ENCODE assay signal across 8 mouse cellular contexts in genomic region chr5:115235323-115235771, GRCm38 (mm10). TPM values are rescaled to one million over a fixed set of nuclear protein-coding genes. Genes with fewer than 3 reads are reported as not detected.
DNase-seq lines count a peak whose midpoint lies in the region; ATAC-seq lines count a peak whose summit lies in the region.

No protein-coding gene starts in this region.

- peak; percentile 78 for DNase-seq in NIH3T3 (ENCODE audit: low read depth)
- DNase-seq in cerebellum, adult 8-10 months, result peak; percentile 72
- DNase-seq in frontal cortex, postnatal 14 days (ENCODE audit: low spot score in 2 of 2), result peak; percentile 60
- peak; percentile 58 for DNase-seq in hindbrain, embryonic 11.5 days (ENCODE audit: low spot score)
- DNase-seq in layer of hippocampus, postnatal 14 days (ENCODE audit: low spot score in 2 of 2), result peak; percentile 62 to 64
- DNase-seq in ovary, postnatal 10 days (ENCODE audit: low spot score), result peak; percentile 24
- DNase-seq in urinary bladder, postnatal 25 days (ENCODE audit: low spot score), result peak; percentile 53

- under 1% methylated on average over 45 of the region's 45 CpGs for WGBS in hindbrain, embryonic 11.5 days
- 1% methylated on average over 45 of the region's 45 CpGs for WGBS in lung, embryonic 15.5 days

- no peaks in the 10 kb centered on the region; the same call in none of the 2 replicates for H3K4me1 ChIP-seq in hindbrain, embryonic 11.5 days (replicated peaks; ENCODE audit: control insufficient read depth, insufficient read depth, low read length)
- peaks cover 18% of the 10 kb centered on the region for H3K4me1 ChIP-seq in lung, embryonic 15.5 days

- H3K9ac ChIP-seq in hindbrain, embryonic 11.5 days (ENCODE audit: low read depth, low read length), result peak overlapping the region; percentile 57
- H3K9ac ChIP-seq in lung, embryonic 15.5 days, result peak overlapping the region; percentile 63

- H3K27me3 ChIP-seq in hindbrain, embryonic 11.5 days (ENCODE audit: control insufficient read depth, insufficient read depth, low read length), result peaks cover 11% of the 10 kb centered on the region
- H3K27me3 ChIP-seq in lung, embryonic 15.5 days, result peaks cover 17% of the 10 kb centered on the region

- no peaks in the 10 kb centered on the region for H3K9me3 ChIP-seq in hindbrain, embryonic 11.5 days (ENCODE audit: control insufficient read depth, low read length)
- H3K9me3 ChIP-seq in lung, embryonic 15.5 days, result no peaks in the 10 kb centered on the region

- peak; percentile 44 for ATAC-seq in hindbrain, embryonic 11.5 days (ENCODE audit: low FRiP score)
- peak; percentile 47; the same call in 1 of the 2 replicates for ATAC-seq in lung, embryonic 15.5 days (ENCODE audit: borderline replicate concordance, extremely low read depth, low FRiP score, low TSS enrichment)

- H3K4me3 ChIP-seq in hindbrain, embryonic 11.5 days (ENCODE audit: low read depth, low read length), result peak overlapping the region; percentile 45
- peak overlapping the region; percentile 61 for H3K4me3 ChIP-seq in lung, embryonic 15.5 days

- no peak overlapping the region for H3K27ac ChIP-seq in hindbrain, embryonic 11.5 days (ENCODE audit: low read depth, low read length)
- H3K27ac ChIP-seq in lung, embryonic 15.5 days, result no peak overlapping the region

- H3K4me2 ChIP-seq in hindbrain, embryonic 11.5 days (replicated peaks; ENCODE audit: low read depth, low read length), result peak overlapping the region; percentile 85
- peak overlapping the region; percentile 99 for H3K4me2 ChIP-seq in lung, embryonic 15.5 days

- H3K36me3 ChIP-seq in hindbrain, embryonic 11.5 days (ENCODE audit: control insufficient read depth, insufficient read depth, low read length), result peaks cover 3% of the 10 kb centered on the region; the same call in 1 of the 2 replicates
- peaks cover 6% of the 10 kb centered on the region; the same call in 1 of the 2 replicates for H3K36me3 ChIP-seq in lung, embryonic 15.5 days

RNA-seq across cellular contexts. Expression of gene Pop5, which starts 0.3 kb away (rescaled TPM):
- polyA plus RNA-seq in hindbrain, embryonic 11.5 days (2014; fragmentation: Nextera tagmentation; extraction: Ambion mirVana), result 104 and 106 TPM in 2 replicates
- total RNA-seq in layer of hippocampus, postnatal 14 days (2021), result 10 to 100 TPM; 68.7 to 72.8 TPM
- polyA plus RNA-seq in lung, embryonic 15.5 days (2015; fragmentation: Nextera tagmentation; extraction: Ambion mirVana), result 105 and 112 TPM in 2 replicates

RNA-seq across cellular contexts. Expression of gene Rnf10, which starts 37.4 kb away (rescaled TPM):
- 65.9 and 87.5 TPM in 2 replicates for polyA plus RNA-seq in hindbrain, embryonic 11.5 days (2014; fragmentation: Nextera tagmentation; extraction: Ambion mirVana)
- 100 to 1,000 TPM; 262 to 266 TPM for total RNA-seq in layer of hippocampus, postnatal 14 days (2021)
- polyA plus RNA-seq in lung, embryonic 15.5 days (2015; fragmentation: Nextera tagmentation; extraction: Ambion mirVana), result 141 and 150 TPM in 2 replicates

RNA-seq across cellular contexts. Expression of gene Cabp1, which starts 41.2 kb away (rescaled TPM):
- polyA plus RNA-seq in hindbrain, embryonic 11.5 days (2014; fragmentation: Nextera tagmentation; extraction: Ambion mirVana), result 5.0 and 7.6 TPM in 2 replicates
- total RNA-seq in layer of hippocampus, postnatal 14 days (2021), result 100 to 1,000 TPM; 107 to 115 TPM
- 1.4 and 2.1 TPM in 2 replicates for polyA plus RNA-seq in lung, embryonic 15.5 days (2015; fragmentation: Nextera tagmentation; extraction: Ambion mirVana)

RNA-seq across cellular contexts. Expression of gene Coq5, which starts 44.1 kb away (rescaled TPM):
- polyA plus RNA-seq in hindbrain, embryonic 11.5 days (2014; fragmentation: Nextera tagmentation; extraction: Ambion mirVana), result 52.6 and 55.5 TPM in 2 replicates
- 10 to 100 TPM; 38.8 to 40.3 TPM for total RNA-seq in layer of hippocampus, postnatal 14 days (2021)
- polyA plus RNA-seq in lung, embryonic 15.5 days (2015; fragmentation: Nextera tagmentation; extraction: Ambion mirVana), result 37.6 and 40.4 TPM in 2 replicates

Comparison
In these comparisons a context has a peak if more than half of its experiments do, and no peak if none do; other contexts are left out.
1. DNase-seq: peak in every context shown above with its lines; median percentile 78 in NIH3T3; 72 in cerebellum, adult 8-10 months; 63 in layer of hippocampus, postnatal 14 days; 60 in frontal cortex, postnatal 14 days; 58 in hindbrain, embryonic 11.5 days; 53 in urinary bladder, postnatal 25 days; 24 in ovary, postnatal 10 days.